Mouse (Mus musculus) olfactory bulb, adult 2 months (tissue): Measurements from ENCODE around the gene Jak1.

Experiments
- CTCF ChIP-seq: fragments of 200-500 bp; IDR thresholded peaks from 2 replicates; pipeline ENCODE4 v1.5.1; 2012; ENCODE audit warnings: low read depth, mild to moderate bottlenecking, low read length, moderate library complexity; ENCODE audit not compliant: insufficient read depth
- POLR2A ChIP-seq: fragments of 200-500 bp; IDR thresholded peaks from 2 replicates; pipeline ENCODE4 v1.6.1; 2012; ENCODE audit warnings: mild to moderate bottlenecking, low read depth, low read length, moderate library complexity; ENCODE audit not compliant: insufficient read depth

DNA sequence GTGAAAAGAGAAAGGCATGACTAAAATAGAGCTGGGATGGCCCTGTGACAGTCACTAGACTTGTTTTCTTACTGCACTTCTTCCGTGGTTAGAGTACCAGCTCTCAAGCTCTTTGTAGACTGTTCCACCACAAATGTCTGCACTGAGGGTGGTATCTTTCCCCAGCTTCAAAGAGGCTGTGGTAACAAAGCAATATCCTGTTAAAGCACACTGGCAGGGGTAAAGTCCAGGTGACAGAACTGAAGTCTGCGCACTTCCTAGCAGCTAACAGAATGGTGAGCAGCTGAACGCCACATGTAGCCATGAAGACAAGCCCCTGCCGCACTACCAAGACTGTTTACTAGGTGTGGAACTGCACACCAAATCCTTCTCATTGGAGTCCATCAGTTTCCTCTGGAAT, 77.7 kb downstream of the Jak1 start:
- TF ChIP-seq POLR2A (no peak), CTCF (no peak)
